Mouse (Mus musculus): ENCODE measurements around the gene Wdr89.

- TF ChIP-seq EP300 (IDR thresholded peaks at IDR 0.05; ENCODE audit: low read depth) = no peak
- no peak for TF ChIP-seq CTCF (IDR thresholded peaks at IDR 0.05; ENCODE audit: low read depth)
Measured at GRCm38 (mm10) chr12:75587501-75587900, 81.8 kb downstream of the Wdr89 start.
